Mouse (Mus musculus) right cerebral cortex, postnatal 4 days (tissue): ENCODE data around the gene Casp9.
"Not testable (repeated sequence)": the region's sequence is repeated elsewhere in the genome, so short reads cannot be mapped to it uniquely, and the experiment has no call there.

Source experiments
- DNase-seq: peaks from one replicate; pipeline ENCODE4 v3.0.0-alpha.2; 2022

Gene Casp9

GRCm38 (mm10) chr4:141793282-141794151 is at the start of gene Casp9:
TSS of gene Casp9 (plus strand) at chr4:141793612.
- peak; percentile 95 for DNase-seq

GRCm38 (mm10) chr4:141746578-141747346 is 46.6 kb upstream of the Casp9 start, which contains the start of gene Agmat:
TSS of gene Agmat (plus strand) at chr4:141746672.
- no peak for DNase-seq

- DNase-seq = no peak
Measured at GRCm38 (mm10) chr4:141749557-141749956, 43.9 kb upstream of the Casp9 start.

GRCm38 (mm10) chr4:141750826-141751225 is 42.6 kb upstream of the Casp9 start:
- no peak for DNase-seq

GRCm38 (mm10) chr4:141751419-141752075 is 41.9 kb upstream of the Casp9 start:
- DNase-seq = no peak

GRCm38 (mm10) chr4:141752076-141752421 is 41.4 kb upstream of the Casp9 start:
- no peak for DNase-seq

- DNase-seq = no peak
Measured at GRCm38 (mm10) chr4:141755375-141755930, 38.0 kb upstream of the Casp9 start.

- no peak for DNase-seq
Measured at GRCm38 (mm10) chr4:141757124-141757523, 36.3 kb upstream of the Casp9 start.

GRCm38 (mm10) chr4:141758874-141759542 is 34.4 kb upstream of the Casp9 start:
- no peak for DNase-seq

GRCm38 (mm10) chr4:141760942-141761341 is 32.5 kb upstream of the Casp9 start:
- no peak for DNase-seq

- DNase-seq = no peak
Measured at GRCm38 (mm10) chr4:141762102-141762598, 31.3 kb upstream of the Casp9 start.

GRCm38 (mm10) chr4:141763476-141763875 is 29.9 kb upstream of the Casp9 start:
- no peak for DNase-seq

GRCm38 (mm10) chr4:141765008-141765407 is 28.4 kb upstream of the Casp9 start:
- no peak for DNase-seq

GRCm38 (mm10) chr4:141766316-141766667 is 27.1 kb upstream of the Casp9 start:
- no peak for DNase-seq

- DNase-seq = peak; percentile 44
Measured at GRCm38 (mm10) chr4:141766668-141767352, 26.6 kb upstream of the Casp9 start.

GRCm38 (mm10) chr4:141767353-141768036 is 25.9 kb upstream of the Casp9 start:
- no peak for DNase-seq

- no peak for DNase-seq
Measured at GRCm38 (mm10) chr4:141769501-141770160, 23.8 kb upstream of the Casp9 start.

GRCm38 (mm10) chr4:141771823-141772222 is 21.6 kb upstream of the Casp9 start:
- DNase-seq = no peak

GRCm38 (mm10) chr4:141773019-141773418 is 20.4 kb upstream of the Casp9 start:
- DNase-seq = not testable (repeated sequence)

GRCm38 (mm10) chr4:141779828-141780227 is 13.6 kb upstream of the Casp9 start:
- no peak for DNase-seq
